Mouse (Mus musculus): ENCODE measurements at regions not wholly inside any gene's neighbourhood (a gene's known extent, or its start where the extent isn't known, plus 50 kb on each side); places are given as distances from the start of the nearest gene placed in this dataset.
A peak's percentile ranks its signal among the peaks of the same experiment; 100 is the strongest.

DNA sequence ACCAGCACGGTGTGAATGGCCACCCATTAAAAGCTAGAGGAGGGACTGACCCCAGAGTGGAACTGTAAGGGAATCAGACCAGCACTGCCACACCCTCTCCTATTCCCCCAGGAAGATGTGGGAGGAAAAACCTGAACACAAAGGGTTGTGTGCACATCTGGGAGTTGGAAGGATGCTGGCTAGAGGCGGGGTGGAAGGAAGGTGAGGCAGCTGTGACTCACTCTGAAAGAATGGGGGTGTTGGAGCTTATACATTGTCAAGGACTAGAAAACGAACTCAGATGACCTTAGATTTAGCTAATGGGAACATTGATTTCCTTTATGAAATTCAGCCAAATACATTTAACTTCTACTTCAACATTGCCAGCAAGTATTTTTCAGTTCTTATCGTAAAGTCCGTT, 116.2 kb downstream of the Gm19410 start:
- TF ChIP-seq CTCF (IDR thresholded peaks at IDR 0.05), result no peak
- TF ChIP-seq POLR2A (IDR thresholded peaks at IDR 0.05; ENCODE audit: insufficient read depth, low read depth, low read length), result 0 out of 2 replicates have a peak, but pooled peaks have one; percentile 28
- peak; percentile 99 for TF ChIP-seq EP300 (IDR thresholded peaks at IDR 0.05; ENCODE audit: insufficient read depth, low read depth, low read length)

Measured in heart, adult 2 months (tissue).